Mouse (Mus musculus) E14TG2a.4 (cell line): ENCODE measurements around the gene Csmd2.

ENCODE experiments used
- H3K27me3 ChIP-seq: 2 replicates; pipeline ENCODE4 v1.6.1; 2014; ENCODE audit warnings: low read length, control low read depth; ENCODE audit not compliant: insufficient read depth
- H3K36me3 ChIP-seq: 2 replicates; pipeline ENCODE4 v1.6.1; 2014; ENCODE audit warnings: low read length, control low read depth; ENCODE audit not compliant: insufficient read depth
- H3K4me1 ChIP-seq: replicated peaks from 2 replicates; pipeline ENCODE4 v1.6.1; 2014; ENCODE audit warnings: low read depth, low read length, control low read depth
- H3K4me3 ChIP-seq: replicated peaks from 2 replicates; pipeline ENCODE4 v1.5.1; 2014; ENCODE audit warnings: mild to moderate bottlenecking, low read length
- H3K9me3 ChIP-seq: 2 replicates; pipeline ENCODE4 v1.6.1; 2014; ENCODE audit warnings: low read length, control low read depth
- CTCF ChIP-seq: conservative IDR thresholded peaks from 2 replicates; pipeline ENCODE4 v1.5.1; 2014; ENCODE audit warnings: low read length
- NANOG ChIP-seq: IDR thresholded peaks from 2 replicates; pipeline ENCODE4 v1.6.1; 2014; ENCODE audit warnings: borderline replicate concordance, low read length, mixed read lengths
- POU5F1 ChIP-seq: IDR thresholded peaks from 2 replicates; pipeline ENCODE4 v1.6.1; 2014; ENCODE audit warnings: low read length, borderline replicate concordance

Gene Csmd2

DNA sequence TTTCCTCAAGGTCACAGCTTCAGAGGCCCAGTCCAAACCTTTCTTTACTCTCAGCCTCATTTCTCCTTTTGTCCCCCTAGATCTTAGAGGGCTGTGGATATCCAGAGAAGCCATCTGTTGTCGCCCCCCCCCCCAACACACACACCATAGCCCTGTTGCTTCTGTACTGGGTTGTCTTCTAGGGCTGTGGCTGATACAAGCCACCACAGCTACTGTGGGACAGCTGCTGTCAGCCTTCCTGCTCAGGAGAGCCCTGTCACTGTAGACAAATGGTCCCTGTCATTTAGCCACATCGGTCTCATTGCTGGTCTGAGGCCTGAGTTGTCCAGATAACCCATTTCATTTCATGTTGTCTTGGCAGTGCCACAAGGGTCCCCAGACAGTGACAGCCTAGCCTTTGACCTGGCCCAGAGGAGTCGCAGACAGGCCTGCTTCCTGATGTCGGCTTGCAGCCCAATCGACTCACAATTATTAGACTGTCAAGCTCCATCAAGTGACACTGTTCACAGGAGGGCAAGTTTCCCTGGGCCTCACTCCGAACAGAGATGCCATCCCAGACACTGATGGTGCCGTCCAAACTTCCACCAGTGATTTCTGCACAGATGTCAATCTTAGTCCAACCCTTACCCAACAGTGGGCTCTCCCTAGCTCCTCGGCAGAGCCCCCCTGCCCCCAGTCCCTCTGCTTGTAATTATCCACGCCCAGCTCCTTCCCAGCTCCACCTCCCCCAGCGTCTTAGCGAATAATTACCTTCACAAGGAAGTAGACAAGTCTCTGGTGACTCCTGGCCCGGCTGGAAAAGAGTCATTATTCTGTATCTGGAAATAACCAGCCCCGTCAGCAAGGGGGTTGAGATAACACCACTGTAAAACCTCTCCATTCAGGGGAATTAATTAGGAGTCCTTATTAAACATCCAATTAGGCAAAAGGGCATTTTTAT lies 240.0 kb downstream of the Csmd2 start:
- no peak for TF ChIP-seq NANOG
- no peak for TF ChIP-seq POU5F1
- TF ChIP-seq CTCF, result no peak
- Histone ChIP-seq H3K4me3 (no peak overlapping the region), H3K36me3 (no peaks in the 10 kb centered on the region), H3K4me1 (no peaks in the 10 kb centered on the region), H3K27me3 (peaks cover 5% of the 10 kb centered on the region), H3K9me3 (peaks cover 9% of the 10 kb centered on the region; the same call in 1 of the 2 replicates)

DNA sequence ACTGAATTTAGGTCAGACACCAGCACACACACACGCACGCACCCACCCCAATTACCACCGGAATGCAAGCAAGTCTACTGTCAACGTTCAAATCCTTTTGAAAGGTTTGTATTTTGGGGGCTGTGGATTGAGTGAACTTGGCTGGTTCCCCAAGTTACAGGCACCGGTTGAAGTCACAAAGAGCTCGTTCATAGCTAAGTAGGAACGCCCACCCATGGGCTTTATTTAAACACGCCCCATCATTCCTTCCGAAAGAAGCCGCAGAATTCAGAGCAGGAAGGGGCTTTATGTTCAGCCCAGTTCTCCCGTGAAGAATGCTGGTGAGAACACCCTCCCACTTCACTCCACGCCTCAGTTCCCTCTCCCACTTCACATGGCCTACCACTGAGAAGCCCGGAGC lies 245.8 kb downstream of the Csmd2 start:
- peaks cover 9% of the 10 kb centered on the region; the same call in 1 of the 2 replicates for H3K9me3 ChIP-seq
- no peaks in the 10 kb centered on the region; the same call in 1 of the 2 replicates for H3K27me3 ChIP-seq
- no peaks in the 10 kb centered on the region for H3K4me1 ChIP-seq
- TF ChIP-seq NANOG (no peak), POU5F1 (no peak), CTCF (no peak)
- H3K4me3 ChIP-seq, result no peak overlapping the region
- no peaks in the 10 kb centered on the region for H3K36me3 ChIP-seq

DNA sequence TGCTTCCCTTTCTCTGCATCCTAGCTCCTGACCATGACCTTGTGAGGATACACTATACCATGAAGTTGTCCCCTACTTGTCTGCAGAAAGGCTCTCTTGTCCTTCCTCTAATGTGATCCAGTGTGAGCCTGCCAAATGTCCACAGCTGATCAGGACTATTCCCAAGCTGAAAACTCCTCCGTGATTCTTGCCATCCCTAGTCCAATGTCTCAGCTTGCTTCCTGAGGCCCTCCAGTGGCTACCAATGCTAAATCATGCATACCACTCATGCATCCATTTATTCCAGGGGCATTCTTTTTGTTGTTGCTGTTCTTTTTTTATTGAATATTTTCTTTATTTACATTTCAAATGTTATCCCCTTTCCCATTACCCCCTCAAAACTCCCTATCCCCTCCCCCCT lies 251.5 kb downstream of the Csmd2 start:
- no peak for TF ChIP-seq NANOG
- no peak for TF ChIP-seq CTCF
- TF ChIP-seq POU5F1, result no peak
- no peaks in the 10 kb centered on the region for H3K4me1 ChIP-seq
- H3K4me3 ChIP-seq, result no peak overlapping the region
- H3K9me3 ChIP-seq, result no peaks in the 10 kb centered on the region
- H3K36me3 ChIP-seq, result no peaks in the 10 kb centered on the region
- no peaks in the 10 kb centered on the region; the same call in 1 of the 2 replicates for H3K27me3 ChIP-seq

DNA sequence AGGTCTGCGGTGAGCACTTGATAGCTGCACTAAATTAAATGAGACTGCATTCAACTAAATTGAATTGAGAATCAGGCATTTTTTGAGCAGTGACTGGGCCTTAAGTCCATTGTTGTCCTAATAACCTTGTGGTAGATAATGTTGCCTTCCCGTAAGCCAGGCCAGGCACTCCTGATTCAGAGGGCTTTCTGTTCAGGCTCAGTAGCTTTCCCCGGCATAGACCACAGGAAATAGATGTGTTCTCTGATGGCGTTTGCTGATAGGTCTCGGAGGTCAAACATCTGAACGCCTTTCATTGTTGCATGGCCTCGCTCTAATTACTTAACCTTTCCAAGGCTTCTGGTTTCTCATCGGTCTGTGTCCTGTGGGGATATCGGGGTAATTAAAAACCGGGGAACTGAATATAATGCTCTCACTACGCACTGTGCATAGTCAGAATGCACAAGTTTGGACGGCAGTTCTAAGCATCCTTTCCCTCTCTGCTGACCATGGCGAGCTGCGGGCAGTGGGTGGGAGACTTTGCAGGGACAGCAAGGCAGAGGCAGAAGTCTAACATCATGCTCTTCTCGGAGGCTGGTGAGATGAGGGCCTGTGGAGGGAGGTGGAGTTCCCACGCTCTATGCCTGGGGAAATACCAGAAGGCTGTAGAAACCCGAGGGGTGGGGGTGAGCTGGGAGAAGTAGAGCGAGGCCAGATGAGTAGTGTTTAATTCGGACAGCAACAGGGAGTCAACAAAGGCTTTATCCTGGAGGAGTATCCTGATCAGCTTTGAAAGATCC lies 253.6 kb downstream of the Csmd2 start:
- Histone ChIP-seq H3K27me3 (no peaks in the 10 kb centered on the region; the same call in 1 of the 2 replicates), H3K9me3 (no peaks in the 10 kb centered on the region)

DNA sequence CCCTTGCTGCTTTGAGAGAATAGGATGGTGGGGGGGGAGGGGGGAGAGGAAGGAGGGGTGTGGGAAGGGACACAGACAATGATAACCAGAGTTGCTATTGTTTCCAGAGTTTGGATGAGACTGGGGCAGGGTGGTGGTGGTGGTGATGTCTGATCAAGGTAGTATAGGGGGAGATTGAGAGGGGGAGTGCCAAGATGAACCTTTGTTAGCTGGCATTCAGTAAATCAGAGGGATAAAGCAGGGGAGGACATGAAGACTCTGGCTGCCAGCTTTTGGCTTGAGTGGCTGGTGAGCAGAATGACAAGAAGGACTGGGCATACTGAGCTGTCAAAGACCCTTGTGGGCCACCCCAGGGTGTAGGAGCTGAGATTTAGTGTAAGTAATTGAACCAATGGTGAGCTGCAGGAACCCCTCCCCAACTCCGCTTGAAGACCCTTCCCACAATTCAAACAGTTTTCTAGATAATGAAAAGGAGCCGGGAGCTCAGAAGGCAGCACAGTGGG lies 254.2 kb downstream of the Csmd2 start:
- no peaks in the 10 kb centered on the region; the same call in 1 of the 2 replicates for H3K27me3 ChIP-seq
- no peak for TF ChIP-seq CTCF
- no peak for TF ChIP-seq POU5F1
- no peak for TF ChIP-seq NANOG

More for the DNA sequence above, 253.6 kb downstream of the Csmd2 start:
- peak; percentile 18; the same call in 1 of the 2 replicates for TF ChIP-seq NANOG
- no peak for TF ChIP-seq CTCF
- TF ChIP-seq POU5F1, result no peak
- Histone ChIP-seq H3K4me1 (no peaks in the 10 kb centered on the region), H3K36me3 (no peaks in the 10 kb centered on the region), H3K4me3 (no peak overlapping the region)

DNA sequence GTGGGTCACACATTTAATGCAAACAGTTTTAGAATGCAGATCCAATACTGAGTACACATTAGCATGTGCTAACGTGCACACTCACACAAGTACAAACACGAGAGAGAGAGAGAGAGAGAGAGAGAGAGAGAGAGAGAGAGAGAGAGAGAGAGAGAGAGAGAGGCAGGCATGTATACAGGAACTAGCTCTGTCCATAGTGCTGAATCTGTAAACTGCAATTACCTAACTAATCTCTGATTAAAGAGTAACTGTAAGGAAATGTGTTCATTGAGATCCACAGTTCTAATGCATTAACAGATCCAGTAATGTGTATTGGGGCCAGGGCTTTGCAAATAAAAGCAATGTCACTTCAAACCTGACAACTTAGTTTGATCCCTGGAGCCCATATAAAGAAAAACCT lies 257.5 kb downstream of the Csmd2 start:
- no peaks in the 10 kb centered on the region for H3K9me3 ChIP-seq
- no peaks in the 10 kb centered on the region; the same call in 1 of the 2 replicates for H3K27me3 ChIP-seq
- no peak for TF ChIP-seq NANOG
- TF ChIP-seq POU5F1, result no peak
- no peak for TF ChIP-seq CTCF
- no peaks in the 10 kb centered on the region for H3K36me3 ChIP-seq
- H3K4me3 ChIP-seq, result no peak overlapping the region
- 0 out of 2 replicates have a peak, but pooled peaks cover 3% of the 10 kb centered on the region for H3K4me1 ChIP-seq

More for the DNA sequence above, 254.2 kb downstream of the Csmd2 start:
- Histone ChIP-seq H3K4me1 (no peaks in the 10 kb centered on the region), H3K4me3 (no peak overlapping the region), H3K36me3 (no peaks in the 10 kb centered on the region), H3K9me3 (no peaks in the 10 kb centered on the region)

DNA sequence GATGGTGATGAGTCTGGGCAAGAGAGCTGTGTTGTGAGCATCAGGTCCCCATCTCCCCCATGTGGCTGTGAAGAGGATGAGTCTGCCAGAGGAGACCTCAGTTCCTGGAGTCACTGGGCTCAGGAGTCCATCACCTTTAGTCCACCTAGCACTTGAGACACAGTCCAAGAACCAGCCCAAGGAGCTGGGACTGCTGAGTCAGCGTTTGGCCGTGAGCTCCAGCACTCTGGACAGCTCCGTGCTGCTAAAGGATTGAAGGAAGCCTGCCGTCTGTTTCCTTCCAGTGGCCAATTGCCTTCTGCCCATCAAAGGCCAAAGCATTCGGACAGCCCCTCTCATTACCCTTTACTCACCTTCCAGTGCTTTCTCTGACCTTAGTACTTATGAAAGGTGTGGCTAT lies 261.0 kb downstream of the Csmd2 start:
- Histone ChIP-seq H3K4me1 (0 out of 2 replicates have a peak, but pooled peaks cover 3% of the 10 kb centered on the region), H3K9me3 (no peaks in the 10 kb centered on the region), H3K4me3 (no peak overlapping the region), H3K36me3 (no peaks in the 10 kb centered on the region), H3K27me3 (no peaks in the 10 kb centered on the region; the same call in 1 of the 2 replicates)
- TF ChIP-seq NANOG (no peak), CTCF (no peak), POU5F1 (no peak)

DNA sequence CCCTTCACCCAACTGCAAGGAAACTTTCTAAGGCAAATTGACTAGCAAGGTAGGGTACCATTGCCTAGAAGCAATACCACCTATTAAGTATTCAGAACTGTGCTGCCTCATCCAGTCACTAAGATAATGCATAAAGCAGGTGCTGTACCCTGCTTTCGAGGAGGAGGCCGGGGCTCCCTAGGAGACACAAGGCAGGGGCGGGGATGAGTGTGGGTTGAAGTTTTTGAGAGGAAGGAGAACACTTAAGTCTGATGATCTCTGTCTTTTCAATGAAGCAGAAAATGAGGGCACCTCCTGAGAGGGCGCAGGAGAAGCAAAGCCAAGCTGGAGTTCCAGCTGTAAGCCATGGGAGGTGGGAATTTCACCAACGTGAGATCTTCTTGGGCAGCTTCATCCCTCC lies 271.6 kb downstream of the Csmd2 start:
- TF ChIP-seq POU5F1 (no peak), CTCF (no peak), NANOG (no peak)
- Histone ChIP-seq H3K9me3 (no peaks in the 10 kb centered on the region), H3K4me3 (no peak overlapping the region), H3K36me3 (no peaks in the 10 kb centered on the region), H3K4me1 (no peaks in the 10 kb centered on the region), H3K27me3 (peaks cover 3% of the 10 kb centered on the region; the same call in 1 of the 2 replicates)
